Mouse (Mus musculus) embryonic facial prominence, embryonic 15.5 days (tissue): ENCODE measurements at regions not wholly inside any gene's neighbourhood (a gene's known extent, or its start where the extent isn't known, plus 50 kb on each side); places are given as distances from the start of the nearest gene placed in this dataset.

ENCODE experiments used
- ATAC-seq: fragments of 200-750 bp; cut with Nextera tagmentation; 2 replicates; pipeline ENCODE4 v1.8.0; 2017; ENCODE audit warnings: low read depth, moderate TSS enrichment; ENCODE audit not compliant: insufficient number of reproducible peaks, low FRiP score, low TSS enrichment
- H3K27ac ChIP-seq: fragments of 300-500 bp; sonication (generic); replicated peaks from 2 replicates; pipeline ENCODE4 v1.5.1; 2015; ENCODE audit warnings: mild to moderate bottlenecking, inconsistent platforms
- H3K27me3 ChIP-seq: fragments of 300-500 bp; sonication (generic); 2 replicates; pipeline ENCODE4 v1.6.1; 2015; ENCODE audit warnings: inconsistent platforms
- H3K36me3 ChIP-seq: fragments of 300-500 bp; sonication (generic); 2 replicates; pipeline ENCODE4 v1.6.1; 2015; ENCODE audit warnings: mild to moderate bottlenecking, inconsistent platforms
- H3K4me1 ChIP-seq: fragments of 300-500 bp; sonication (generic); 2 replicates; pipeline ENCODE4 v1.6.1; 2015; ENCODE audit warnings: inconsistent platforms
- H3K4me2 ChIP-seq: fragments of 300-500 bp; sonication (generic); replicated peaks from 2 replicates; pipeline ENCODE4 v1.6.1; 2015; ENCODE audit warnings: mild to moderate bottlenecking, inconsistent platforms
- H3K4me3 ChIP-seq: fragments of 300-500 bp; sonication (generic); replicated peaks from 2 replicates; pipeline ENCODE4 v1.5.1; 2015; ENCODE audit warnings: mild to moderate bottlenecking, inconsistent platforms
- H3K9ac ChIP-seq: fragments of 300-500 bp; sonication (generic); 2 replicates; pipeline ENCODE4 v1.6.1; 2015; ENCODE audit warnings: inconsistent platforms
- H3K9me3 ChIP-seq: fragments of 300-500 bp; sonication (generic); replicated peaks from 2 replicates; pipeline ENCODE4 v1.6.1; 2016; ENCODE audit warnings: inconsistent platforms
- WGBS: fragments of 180-500 bp; shearing (Covaris S2); methylation state at CpG from one replicate; pipeline ENCODE4 v1.1.7; 2015; 5-methylcytosine and 5-hydroxymethylcytosine counted together

DNA sequence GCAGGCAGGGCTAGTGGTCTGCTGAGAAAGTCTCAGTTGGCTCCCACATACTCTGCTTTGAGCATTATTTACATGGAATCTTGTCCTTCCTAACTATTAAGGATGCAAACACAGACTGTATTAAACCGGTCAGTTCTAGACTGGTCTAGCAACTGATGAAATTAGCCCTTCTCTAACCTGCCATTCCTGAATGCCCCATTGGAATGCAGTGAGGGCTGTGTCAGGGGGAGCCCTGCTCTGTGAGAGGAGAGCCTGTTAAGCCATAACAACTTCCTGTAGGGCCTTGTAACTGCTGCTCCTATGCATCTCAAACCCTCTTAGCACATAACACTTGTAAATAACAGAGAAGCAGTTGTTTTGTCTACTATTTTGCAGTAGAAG, 114.7 kb upstream of the Peli2 start:
- Histone ChIP-seq H3K4me2 (no peak overlapping the region), H3K9ac (no peak overlapping the region), H3K4me3 (no peak overlapping the region), H3K27ac (no peak overlapping the region), H3K9me3 (no peaks in the 10 kb centered on the region), H3K36me3 (no peaks in the 10 kb centered on the region), H3K4me1 (no peaks in the 10 kb centered on the region), H3K27me3 (no peaks in the 10 kb centered on the region)
- no peak for ATAC-seq
- WGBS: 47% methylated on average over 1 of the region's 1 CpGs

DNA sequence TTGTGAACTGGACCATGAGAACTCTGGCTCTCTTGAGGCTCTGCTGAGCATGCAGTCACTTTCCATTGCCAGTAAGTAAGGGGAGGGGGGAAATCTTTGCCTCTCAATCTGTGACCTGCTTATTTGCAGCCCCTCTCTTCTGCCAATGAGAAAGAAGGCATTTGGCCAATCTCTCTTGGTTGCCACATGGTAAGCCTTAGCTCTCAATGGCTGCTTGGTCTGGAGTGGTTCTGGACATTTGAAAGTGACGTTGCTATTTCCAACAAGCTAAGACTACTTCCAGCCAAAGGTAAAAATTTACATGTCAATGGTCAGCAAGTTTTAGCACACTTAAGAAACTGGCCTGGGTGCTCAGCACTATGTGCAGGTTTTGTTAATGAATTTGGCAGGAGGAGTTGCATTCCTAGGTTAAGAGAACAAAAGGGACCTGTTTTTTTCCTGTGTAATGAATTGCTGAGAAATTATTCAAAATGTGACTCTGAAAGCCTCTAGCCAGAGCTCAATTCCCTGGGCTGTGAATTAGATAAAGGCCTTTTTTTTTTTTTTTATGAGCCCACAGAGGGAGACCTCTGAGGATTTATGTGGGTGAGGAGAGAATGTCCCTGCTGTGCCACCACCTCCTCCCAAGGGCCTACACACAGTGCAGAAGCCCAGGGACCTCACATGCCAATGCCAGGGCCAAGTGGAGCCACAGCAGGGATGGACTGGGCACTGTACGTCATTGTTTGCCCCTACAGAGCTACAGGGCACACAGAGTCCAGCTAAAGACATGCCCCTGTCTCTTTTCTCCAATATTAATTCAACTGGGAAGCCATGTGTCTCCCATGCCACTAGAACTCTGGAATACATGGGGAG, 108.0 kb upstream of the Peli2 start:
- no peak overlapping the region for H3K4me2 ChIP-seq
- ATAC-seq: no peak
- H3K4me3 ChIP-seq: no peak overlapping the region
- H3K4me1 ChIP-seq: no peaks in the 10 kb centered on the region
- no peaks in the 10 kb centered on the region for H3K36me3 ChIP-seq
- no peak overlapping the region for H3K9ac ChIP-seq
- no peaks in the 10 kb centered on the region for H3K27me3 ChIP-seq
- no peak overlapping the region for H3K27ac ChIP-seq
- WGBS: 67% methylated on average over 2 of the region's 2 CpGs
- no peaks in the 10 kb centered on the region for H3K9me3 ChIP-seq

DNA sequence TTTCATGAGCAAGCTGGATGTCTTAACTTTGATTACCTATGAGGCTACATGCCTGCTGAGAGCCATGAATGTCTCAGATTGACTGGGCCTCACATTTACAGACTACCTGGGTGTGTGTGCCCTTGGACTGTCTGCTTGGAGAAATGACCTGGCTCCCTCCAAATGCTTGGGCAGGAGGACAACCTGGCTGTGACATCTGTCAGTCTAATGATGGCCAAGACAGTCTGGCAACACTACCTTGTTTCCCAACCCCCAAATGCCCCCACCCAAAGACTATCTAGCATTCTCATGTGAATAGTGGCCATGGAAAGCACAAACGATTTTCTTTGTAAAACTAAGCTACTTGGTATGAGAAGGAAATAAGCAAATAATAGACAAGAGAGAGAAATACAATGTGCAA, 107.2 kb upstream of the Peli2 start:
- no peaks in the 10 kb centered on the region for H3K27me3 ChIP-seq
- no peak for ATAC-seq
- no peaks in the 10 kb centered on the region for H3K9me3 ChIP-seq
- H3K4me3 ChIP-seq: no peak overlapping the region
- no peak overlapping the region for H3K27ac ChIP-seq
- 67% methylated on average over 1 of the region's 1 CpGs for WGBS
- H3K36me3 ChIP-seq: no peaks in the 10 kb centered on the region
- no peak overlapping the region for H3K4me2 ChIP-seq
- no peaks in the 10 kb centered on the region for H3K4me1 ChIP-seq
- no peak overlapping the region for H3K9ac ChIP-seq

DNA sequence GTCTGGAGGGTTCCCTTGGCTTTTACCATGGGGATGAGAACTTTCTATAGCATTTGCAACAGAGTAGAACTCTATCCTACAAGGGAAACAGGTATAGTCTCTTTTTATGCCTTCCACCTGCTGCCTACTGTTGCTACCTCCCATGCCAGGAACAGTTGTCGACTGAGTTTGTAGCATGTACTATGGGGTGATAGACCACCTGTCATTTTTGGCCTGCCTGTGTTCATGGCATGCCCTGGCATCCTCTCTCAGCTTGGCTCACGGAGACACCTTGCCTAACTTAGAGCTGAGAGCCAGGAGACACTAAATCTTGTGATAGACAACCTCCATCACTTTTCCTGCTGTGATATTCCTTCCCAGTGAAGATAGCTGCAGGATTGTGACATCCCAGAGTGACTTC, 105.8 kb upstream of the Peli2 start:
- Histone ChIP-seq H3K36me3 (no peaks in the 10 kb centered on the region), H3K4me2 (no peak overlapping the region), H3K27me3 (no peaks in the 10 kb centered on the region), H3K27ac (no peak overlapping the region), H3K9me3 (no peaks in the 10 kb centered on the region), H3K4me3 (no peak overlapping the region), H3K4me1 (no peaks in the 10 kb centered on the region), H3K9ac (no peak overlapping the region)
- 80% methylated on average over 2 of the region's 2 CpGs for WGBS
- ATAC-seq: no peak

DNA sequence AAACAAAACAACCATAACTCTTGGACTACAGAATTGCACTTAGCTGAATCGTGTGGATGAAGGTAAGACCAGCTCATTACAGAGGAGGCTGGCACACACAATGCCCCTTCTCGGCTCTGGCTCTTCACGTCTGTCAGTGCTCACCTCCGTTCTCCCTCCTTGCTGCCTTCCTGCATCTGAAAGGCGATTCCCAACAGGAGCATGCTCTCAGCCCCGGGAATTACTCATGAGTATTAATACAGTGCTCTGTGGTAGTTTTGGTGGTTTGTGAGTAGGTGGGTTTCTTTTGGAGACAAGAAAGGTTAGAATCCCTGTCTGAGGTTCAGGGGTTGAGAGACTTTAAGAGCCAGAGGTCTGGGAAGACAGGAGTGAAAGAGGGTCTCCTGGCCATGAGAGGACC, 102.7 kb upstream of the Peli2 start:
- Histone ChIP-seq H3K4me3 (no peak overlapping the region), H3K27ac (no peak overlapping the region), H3K9ac (no peak overlapping the region), H3K36me3 (no peaks in the 10 kb centered on the region), H3K27me3 (no peaks in the 10 kb centered on the region), H3K9me3 (no peaks in the 10 kb centered on the region), H3K4me2 (no peak overlapping the region), H3K4me1 (no peaks in the 10 kb centered on the region)
- WGBS: 81% methylated on average over 6 of the region's 6 CpGs
- no peak for ATAC-seq

DNA sequence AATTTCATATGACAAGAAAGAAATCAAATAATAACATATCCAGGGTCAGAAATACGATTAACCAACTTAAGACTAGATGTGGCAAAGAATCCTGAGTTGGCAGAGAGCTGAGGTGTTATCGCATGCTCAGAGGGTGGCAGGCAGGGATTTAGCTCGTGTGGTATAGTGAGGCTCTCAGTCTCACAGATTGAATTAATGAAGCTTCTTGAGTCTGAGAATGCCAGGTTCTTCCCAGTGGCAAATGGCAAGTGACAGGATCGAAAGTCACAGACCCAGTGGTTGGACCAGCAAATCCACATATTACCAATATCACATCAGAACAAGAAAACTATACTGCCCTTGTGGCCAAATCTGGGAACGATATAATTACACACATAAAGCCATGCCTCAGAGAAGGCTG, 101.3 kb upstream of the Peli2 start:
- 75% methylated on average over 5 of the region's 5 CpGs for WGBS
- no peak for ATAC-seq
- no peaks in the 10 kb centered on the region for H3K4me1 ChIP-seq
- H3K36me3 ChIP-seq: no peaks in the 10 kb centered on the region
- no peak overlapping the region for H3K4me3 ChIP-seq
- H3K9ac ChIP-seq: no peak overlapping the region
- no peaks in the 10 kb centered on the region for H3K27me3 ChIP-seq
- no peak overlapping the region for H3K27ac ChIP-seq
- no peak overlapping the region for H3K4me2 ChIP-seq
- H3K9me3 ChIP-seq: no peaks in the 10 kb centered on the region

DNA sequence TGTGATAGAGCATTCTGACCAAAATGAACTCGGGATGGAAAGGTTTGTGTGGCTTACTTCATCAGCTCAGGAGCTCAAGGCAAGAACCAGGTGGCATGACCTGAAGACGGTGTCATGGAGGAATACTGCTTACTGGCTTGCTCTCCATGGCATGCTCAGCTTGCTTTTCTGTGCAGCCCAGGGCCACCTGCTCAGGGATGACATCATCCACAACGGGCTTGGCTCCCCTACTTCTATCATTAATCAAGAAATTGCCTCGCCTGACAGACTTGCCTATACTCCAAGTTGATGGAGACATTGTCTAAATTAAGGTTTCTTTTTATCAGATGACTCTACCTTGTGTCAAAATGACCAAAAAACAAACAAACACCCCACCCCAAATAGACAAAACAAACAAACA, 98.4 kb upstream of the Peli2 start:
- 84% methylated on average over 4 of the region's 4 CpGs for WGBS
- Histone ChIP-seq H3K9ac (no peak overlapping the region), H3K27ac (no peak overlapping the region), H3K4me3 (no peak overlapping the region), H3K36me3 (no peaks in the 10 kb centered on the region), H3K9me3 (no peaks in the 10 kb centered on the region), H3K4me2 (no peak overlapping the region), H3K27me3 (no peaks in the 10 kb centered on the region), H3K4me1 (no peaks in the 10 kb centered on the region)
- ATAC-seq: no peak

DNA sequence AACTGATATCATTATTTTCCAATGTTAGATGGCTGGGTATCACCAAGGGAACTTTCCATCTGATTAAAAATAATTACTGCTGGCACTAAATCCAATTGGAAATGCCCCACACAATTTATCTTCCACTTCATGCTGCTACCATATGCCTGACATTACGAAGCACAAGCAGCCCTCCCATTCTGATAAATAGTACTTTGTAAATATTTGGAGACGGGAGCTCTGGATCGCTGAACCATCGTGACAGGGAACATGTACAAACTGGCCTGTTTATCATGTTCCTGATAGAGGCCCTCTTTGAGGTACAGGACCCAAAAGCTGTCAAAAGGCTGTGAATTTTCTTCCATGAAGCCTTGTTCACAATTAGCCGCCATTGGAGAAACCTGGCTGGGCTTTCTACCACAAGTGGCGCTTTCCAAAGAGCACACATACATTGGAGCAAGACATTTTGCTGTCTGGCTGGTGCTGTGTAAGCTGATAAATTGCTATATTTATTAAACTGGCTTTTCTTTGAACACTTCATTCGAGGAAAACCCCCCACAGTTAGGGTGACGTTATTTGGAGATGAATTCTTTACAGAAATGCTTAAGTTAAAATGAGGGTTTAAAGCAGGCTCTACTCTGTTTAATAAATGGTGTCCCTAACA, 96.5 kb upstream of the Peli2 start:
- no peak overlapping the region for H3K9ac ChIP-seq
- 72% methylated on average over 8 of the region's 8 CpGs for WGBS

DNA sequence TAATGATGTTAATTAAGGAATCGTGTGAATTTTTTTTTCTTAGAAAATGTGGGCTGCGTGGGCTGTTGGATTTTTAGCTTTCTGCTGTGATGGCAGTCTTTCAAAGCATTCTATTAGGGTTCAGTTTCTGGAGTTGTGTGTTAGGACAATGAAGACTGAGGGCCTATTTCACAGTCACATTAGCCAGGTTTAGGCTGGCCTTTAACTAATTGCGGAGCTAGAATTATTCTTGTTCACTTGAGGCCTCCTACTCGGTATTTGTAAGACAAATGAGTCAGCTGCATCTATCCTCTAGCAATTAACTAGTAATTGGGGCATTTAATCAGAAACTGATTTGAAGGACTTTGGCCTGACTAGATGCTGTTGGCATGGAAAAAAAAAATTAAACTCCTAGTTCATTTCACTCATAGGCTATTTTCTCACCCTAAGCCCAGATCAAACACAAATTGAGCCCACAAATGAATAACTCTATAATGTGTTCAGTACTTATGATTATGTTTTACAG, 81.3 kb upstream of the Peli2 start:
- no peaks in the 10 kb centered on the region for H3K27me3 ChIP-seq
- WGBS: 82% methylated on average over 4 of the region's 4 CpGs
- H3K36me3 ChIP-seq: no peaks in the 10 kb centered on the region
- no peak overlapping the region for H3K9ac ChIP-seq
- ATAC-seq: no peak
- H3K27ac ChIP-seq: no peak overlapping the region
- no peaks in the 10 kb centered on the region for H3K4me1 ChIP-seq
- H3K4me3 ChIP-seq: no peak overlapping the region
- H3K9me3 ChIP-seq: no peaks in the 10 kb centered on the region
- H3K4me2 ChIP-seq: no peak overlapping the region

More for the DNA sequence above, 96.5 kb upstream of the Peli2 start:
- no peak for ATAC-seq
- Histone ChIP-seq H3K4me3 (no peak overlapping the region), H3K4me1 (no peaks in the 10 kb centered on the region), H3K9me3 (no peaks in the 10 kb centered on the region), H3K27ac (no peak overlapping the region), H3K36me3 (no peaks in the 10 kb centered on the region), H3K27me3 (no peaks in the 10 kb centered on the region), H3K4me2 (no peak overlapping the region)

DNA sequence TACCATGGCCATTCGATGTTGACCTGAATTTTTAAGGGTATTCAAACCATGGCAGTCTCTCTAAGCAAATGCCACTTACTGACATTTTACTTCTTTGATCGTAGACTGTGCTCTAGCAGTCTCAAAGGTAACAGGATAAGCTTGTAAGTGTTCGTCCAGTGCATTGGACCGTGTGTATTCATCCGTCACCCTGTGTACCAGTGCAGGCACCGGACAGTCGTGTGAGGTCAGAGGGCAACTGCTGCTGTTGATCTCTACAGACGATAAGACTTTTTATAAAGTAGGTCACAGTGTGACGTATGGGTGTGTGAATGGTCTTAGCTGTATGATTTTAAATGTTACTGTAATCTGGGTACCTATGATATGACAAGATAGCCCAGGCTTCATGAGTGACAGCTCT, 74.5 kb upstream of the Peli2 start:
- ATAC-seq: no peak
- H3K4me3 ChIP-seq: no peak overlapping the region
- 81% methylated on average over 9 of the region's 9 CpGs for WGBS
- H3K36me3 ChIP-seq: no peaks in the 10 kb centered on the region
- H3K9me3 ChIP-seq: no peaks in the 10 kb centered on the region
- no peak overlapping the region for H3K4me2 ChIP-seq
- no peak overlapping the region for H3K27ac ChIP-seq
- no peaks in the 10 kb centered on the region for H3K27me3 ChIP-seq
- H3K9ac ChIP-seq: no peak overlapping the region
- no peaks in the 10 kb centered on the region for H3K4me1 ChIP-seq

DNA sequence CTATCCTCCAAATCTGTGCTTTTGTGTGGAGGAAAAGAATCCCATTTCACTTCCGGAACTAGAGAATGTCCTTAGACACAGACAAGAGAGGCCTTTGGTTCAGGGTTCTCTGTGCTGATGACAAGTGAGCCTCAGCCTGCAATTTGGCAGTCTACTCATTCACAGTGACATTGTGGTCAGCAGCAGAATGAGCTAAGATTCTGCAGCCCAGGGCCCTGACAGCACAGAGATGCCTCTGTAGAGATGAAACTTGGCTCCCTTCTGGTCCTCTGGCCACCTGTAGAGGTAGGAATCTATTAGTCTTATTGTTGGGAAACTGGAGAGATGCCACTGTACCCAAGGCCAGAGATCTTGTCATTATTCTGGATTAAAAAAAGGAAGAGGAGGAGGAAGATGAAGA, 73.8 kb upstream of the Peli2 start:
- no peak overlapping the region for H3K9ac ChIP-seq
- H3K9me3 ChIP-seq: no peaks in the 10 kb centered on the region
- H3K27me3 ChIP-seq: no peaks in the 10 kb centered on the region
- no peak overlapping the region for H3K4me2 ChIP-seq
- ATAC-seq: no peak
- no peaks in the 10 kb centered on the region for H3K4me1 ChIP-seq
- no peak overlapping the region for H3K27ac ChIP-seq
- 81% methylated on average over 1 of the region's 1 CpGs for WGBS
- no peaks in the 10 kb centered on the region for H3K36me3 ChIP-seq
- no peak overlapping the region for H3K4me3 ChIP-seq
